Mouse (Mus musculus) testis, adult 2 months (tissue): ENCODE data around the gene H2-Oa.

Source experiments
- CTCF ChIP-seq: fragments of 200-500 bp; IDR thresholded peaks from 2 replicates; pipeline ENCODE4 v1.5.1; 2012; ENCODE audit warnings: low read depth, mild to moderate bottlenecking, inconsistent platforms, low read length, moderate library complexity; ENCODE audit not compliant: control insufficient read depth, insufficient read depth, insufficient replicate concordance
- POLR2A ChIP-seq: fragments of 200-500 bp; IDR thresholded peaks from 2 replicates; pipeline ENCODE4 v1.6.1; 2012; ENCODE audit warnings: low read depth, mild to moderate bottlenecking, inconsistent platforms, low read length, moderate library complexity; ENCODE audit not compliant: control insufficient read depth

DNA sequence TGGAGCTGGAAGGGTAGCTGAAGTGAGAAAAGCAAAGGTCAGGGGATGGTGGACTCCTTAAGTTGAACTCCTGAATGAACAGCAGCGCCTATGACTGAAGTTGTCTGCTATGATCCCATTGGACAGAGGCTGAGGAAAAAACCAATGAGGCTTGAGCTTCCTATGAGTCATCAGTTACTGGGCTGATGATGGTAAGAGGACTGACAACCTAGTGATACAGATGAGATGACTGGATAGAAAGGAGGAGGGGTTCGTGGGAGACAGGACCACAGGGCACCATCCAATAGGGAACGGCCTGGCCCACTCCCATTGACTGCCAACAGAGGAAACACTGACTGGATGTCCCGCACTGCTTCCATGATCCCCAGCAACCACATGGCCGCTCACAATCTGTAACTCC, 12.5 kb upstream of the H2-Oa start:
- no peak for TF ChIP-seq CTCF
- no peak for TF ChIP-seq POLR2A
